Mouse (Mus musculus) heart, embryonic 11.5 days (tissue): ENCODE measurements around the gene Atxn1. TPM values are rescaled to one million over a fixed set of nuclear protein-coding genes. Genes with fewer than 3 reads are reported as not detected.

Experiments used
- ATAC-seq: fragments of 200-750 bp; cut with Nextera tagmentation; replicated peaks from 2 replicates; pipeline ENCODE4 v1.8.0; 2017; ENCODE audit warnings: moderate library complexity; ENCODE audit not compliant: insufficient number of reproducible peaks, low FRiP score, low TSS enrichment
- H3K27ac ChIP-seq: fragments of 300-500 bp; sonication (generic); 2 replicates; pipeline ENCODE4 v1.5.1; 2014; ENCODE audit warnings: mild to moderate bottlenecking, low read depth, low read length
- H3K27me3 ChIP-seq: fragments of 300-500 bp; sonication (generic); 2 replicates; pipeline ENCODE4 v1.6.1; 2014; ENCODE audit warnings: mild to moderate bottlenecking, low read length, mixed read lengths; ENCODE audit not compliant: control insufficient read depth, insufficient read depth
- H3K36me3 ChIP-seq: fragments of 300-500 bp; sonication (generic); 2 replicates; pipeline ENCODE4 v1.6.1; 2014; ENCODE audit warnings: mild to moderate bottlenecking, low read length, moderate library complexity, mixed read lengths; ENCODE audit not compliant: control insufficient read depth, insufficient read depth
- H3K4me1 ChIP-seq: fragments of 300-500 bp; sonication (generic); 2 replicates; pipeline ENCODE4 v1.6.1; 2014; ENCODE audit warnings: low read length; ENCODE audit not compliant: control insufficient read depth, insufficient read depth
- H3K4me2 ChIP-seq: fragments of 300-500 bp; sonication (generic); 2 replicates; pipeline ENCODE4 v1.6.1; 2014; ENCODE audit warnings: mild to moderate bottlenecking, moderate library complexity
- H3K4me3 ChIP-seq: fragments of 300-500 bp; sonication (generic); 2 replicates; pipeline ENCODE4 v1.5.1; 2014; ENCODE audit warnings: low read depth, low read length
- H3K9ac ChIP-seq: fragments of 300-500 bp; sonication (generic); 2 replicates; pipeline ENCODE4 v1.6.1; 2014; ENCODE audit warnings: mild to moderate bottlenecking, low read depth, low read length, moderate library complexity
- H3K9me3 ChIP-seq: fragments of 300-500 bp; sonication (generic); replicated peaks from 2 replicates; pipeline ENCODE4 v1.6.1; 2016; ENCODE audit warnings: low read length; ENCODE audit not compliant: control insufficient read depth
- WGBS: fragments of 180-500 bp; shearing (Covaris S2); extraction: QIAGEN DNeasy Blood & Tissue Kit; methylation state at CpG from one replicate; pipeline ENCODE4 v1.1.7; 2014; ENCODE audit not compliant: insufficient replicate concordance; 5-methylcytosine and 5-hydroxymethylcytosine counted together
- polyA plus RNA-seq: library from polyadenylated mRNA; unstranded; fragments of >200 nt; fragmentation: Nextera tagmentation; extraction: Ambion mirVana; gene quantifications from 2 replicates; pipeline ENCODE4 v1.2.1, GENCODE M21; 2014

Atxn1 gene
- polyA plus RNA-seq, 1 experiment from 2014 or later = 6.4 TPM

- Histone ChIP-seq H3K9ac (no peak overlapping the region), H3K4me1 (peaks cover 2% of the 10 kb centered on the region), H3K9me3 (no peaks in the 10 kb centered on the region), H3K4me3 (no peak overlapping the region), H3K27me3 (no peaks in the 10 kb centered on the region), H3K36me3 (0 out of 2 replicates have a peak, but pooled peaks cover 2% of the 10 kb centered on the region), H3K4me2 (no peak overlapping the region), H3K27ac (no peak overlapping the region)
- no peak for ATAC-seq
- 81% methylated on average over 4 of the region's 4 CpGs for WGBS
These were observed 355.3 kb downstream of the Atxn1 start for GRCm38 (mm10) chr13:45609461-45609860.

- Histone ChIP-seq H3K27me3 (no peaks in the 10 kb centered on the region), H3K4me2 (no peak overlapping the region), H3K9ac (no peak overlapping the region), H3K27ac (no peak overlapping the region), H3K9me3 (no peaks in the 10 kb centered on the region), H3K4me1 (no peaks in the 10 kb centered on the region), H3K36me3 (0 out of 2 replicates have a peak, but pooled peaks cover 2% of the 10 kb centered on the region), H3K4me3 (no peak overlapping the region)
- WGBS = 92% methylated on average over 5 of the region's 5 CpGs
- no peak for ATAC-seq
These were observed 356.2 kb downstream of the Atxn1 start for GRCm38 (mm10) chr13:45608593-45608992.

GRCm38 (mm10) chr13:45607946-45608345 is 356.9 kb downstream of the Atxn1 start:
- H3K27me3 ChIP-seq = no peaks in the 10 kb centered on the region
- no peak overlapping the region for H3K4me3 ChIP-seq
- no peak for ATAC-seq
- no peak overlapping the region for H3K27ac ChIP-seq
- no peak overlapping the region for H3K4me2 ChIP-seq
- H3K9me3 ChIP-seq = no peaks in the 10 kb centered on the region
- no peaks in the 10 kb centered on the region for H3K4me1 ChIP-seq
- H3K9ac ChIP-seq = no peak overlapping the region
- H3K36me3 ChIP-seq = 0 out of 2 replicates have a peak, but pooled peaks cover 2% of the 10 kb centered on the region
- 56% methylated on average over 2 of the region's 2 CpGs for WGBS

GRCm38 (mm10) chr13:45603636-45604035 is 361.2 kb downstream of the Atxn1 start:
- Histone ChIP-seq H3K36me3 (0 out of 2 replicates have a peak, but pooled peaks cover 2% of the 10 kb centered on the region), H3K27ac (no peak overlapping the region), H3K27me3 (no peaks in the 10 kb centered on the region), H3K9ac (no peak overlapping the region), H3K4me1 (no peaks in the 10 kb centered on the region), H3K4me2 (no peak overlapping the region), H3K4me3 (no peak overlapping the region), H3K9me3 (no peaks in the 10 kb centered on the region)
- whole genome bisulfite sequencing = 89% methylated on average over 6 of the region's 6 CpGs
- ATAC-seq = no peak

GRCm38 (mm10) chr13:45600443-45600842 is 364.4 kb downstream of the Atxn1 start:
- 58% methylated on average over 6 of the region's 6 CpGs for whole genome bisulfite sequencing
- H3K36me3 ChIP-seq = no peaks in the 10 kb centered on the region
- no peak overlapping the region for H3K4me2 ChIP-seq
- H3K4me1 ChIP-seq = 0 out of 2 replicates have a peak, but pooled peaks cover 2% of the 10 kb centered on the region
- H3K27ac ChIP-seq = no peak overlapping the region
- no peak overlapping the region for H3K9ac ChIP-seq
- no peaks in the 10 kb centered on the region for H3K27me3 ChIP-seq
- no peak for ATAC-seq
- H3K9me3 ChIP-seq = no peaks in the 10 kb centered on the region
- H3K4me3 ChIP-seq = no peak overlapping the region

GRCm38 (mm10) chr13:45599831-45600230 is 365.0 kb downstream of the Atxn1 start:
- ATAC-seq = no peak
- H3K27me3 ChIP-seq = no peaks in the 10 kb centered on the region
- WGBS = 82% methylated on average over 2 of the region's 2 CpGs

GRCm38 (mm10) chr13:45595416-45595815 is 369.4 kb downstream of the Atxn1 start:
- no peak for ATAC-seq
- no peak overlapping the region for H3K27ac ChIP-seq
- no peak overlapping the region for H3K4me2 ChIP-seq
- H3K4me1 ChIP-seq = peaks cover 10% of the 10 kb centered on the region; the same call in 1 of the 2 replicates
- WGBS = 47% methylated on average over 7 of the region's 7 CpGs
- H3K27me3 ChIP-seq = no peaks in the 10 kb centered on the region
- no peaks in the 10 kb centered on the region for H3K9me3 ChIP-seq
- no peaks in the 10 kb centered on the region for H3K36me3 ChIP-seq
- H3K9ac ChIP-seq = no peak overlapping the region
- no peak overlapping the region for H3K4me3 ChIP-seq

More at GRCm38 (mm10) chr13:45599831-45600230, 365.0 kb downstream of the Atxn1 start:
- Histone ChIP-seq H3K27ac (no peak overlapping the region), H3K9me3 (no peaks in the 10 kb centered on the region), H3K36me3 (no peaks in the 10 kb centered on the region), H3K4me3 (no peak overlapping the region), H3K4me2 (no peak overlapping the region), H3K9ac (no peak overlapping the region), H3K4me1 (peaks cover 8% of the 10 kb centered on the region; the same call in 1 of the 2 replicates)

GRCm38 (mm10) chr13:45593914-45594313 is 370.9 kb downstream of the Atxn1 start:
- H3K4me3 ChIP-seq = no peak overlapping the region
- no peak overlapping the region for H3K9ac ChIP-seq
- H3K4me2 ChIP-seq = no peak overlapping the region
- H3K27me3 ChIP-seq = no peaks in the 10 kb centered on the region
- WGBS = 65% methylated on average over 1 of the region's 1 CpGs
- no peak overlapping the region for H3K27ac ChIP-seq
- H3K4me1 ChIP-seq = peaks cover 10% of the 10 kb centered on the region; the same call in 1 of the 2 replicates
- H3K9me3 ChIP-seq = no peaks in the 10 kb centered on the region
- no peak for ATAC-seq
- no peaks in the 10 kb centered on the region for H3K36me3 ChIP-seq

GRCm38 (mm10) chr13:45590898-45591297 is 373.9 kb downstream of the Atxn1 start:
- Histone ChIP-seq H3K4me3 (no peak overlapping the region), H3K9me3 (no peaks in the 10 kb centered on the region), H3K36me3 (no peaks in the 10 kb centered on the region), H3K27me3 (no peaks in the 10 kb centered on the region), H3K27ac (no peak overlapping the region), H3K9ac (no peak overlapping the region), H3K4me1 (peaks cover 10% of the 10 kb centered on the region; the same call in 1 of the 2 replicates), H3K4me2 (no peak overlapping the region)
- no peak for ATAC-seq
